Mouse (Mus musculus) olfactory bulb, adult 2 months (tissue): Measurements from ENCODE around the gene Rin1.

Source experiments
- CTCF ChIP-seq: fragments of 200-500 bp; IDR thresholded peaks from 2 replicates; pipeline ENCODE4 v1.5.1; 2012; ENCODE audit warnings: low read depth, mild to moderate bottlenecking, low read length, moderate library complexity; ENCODE audit not compliant: insufficient read depth
- POLR2A ChIP-seq: fragments of 200-500 bp; IDR thresholded peaks from 2 replicates; pipeline ENCODE4 v1.6.1; 2012; ENCODE audit warnings: mild to moderate bottlenecking, low read depth, low read length, moderate library complexity; ENCODE audit not compliant: insufficient read depth

- TF ChIP-seq POLR2A: no peak
- no peak for TF ChIP-seq CTCF
Observed at GRCm38 (mm10) chr19:5013138-5013537, 37.1 kb upstream of the Rin1 start.
